Comparison of ENCODE assay signal across 21 mouse cellular contexts in the genomic region with DNA sequence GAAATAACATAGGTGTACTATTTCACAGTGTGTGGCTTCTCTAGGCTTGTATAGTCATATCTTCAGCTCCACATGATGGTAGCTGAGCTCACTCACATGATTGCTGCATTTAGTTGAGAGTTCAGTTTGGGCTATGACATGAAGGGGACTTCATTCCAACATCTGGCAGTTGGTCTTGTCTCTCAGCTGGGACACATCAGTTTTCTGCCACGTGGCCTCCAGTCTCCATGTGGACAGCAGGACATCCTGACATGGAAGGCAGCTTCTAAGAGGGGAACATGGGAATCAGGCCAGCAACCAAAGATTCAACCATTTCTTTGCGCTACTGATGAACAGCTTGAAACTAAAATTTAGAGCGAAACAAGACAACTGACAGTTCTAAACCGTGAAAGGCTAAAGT.
"Had no signal": no experiment of that assay in that cellular context is flagged by ENCODE, and none has a peak within 500 bp of the region (broad histone marks: within the 10 kb centered on the region; RNA-seq: fewer than 3 reads in every experiment).

No protein-coding gene starts in this region.

- ATAC-seq: intestine, embryonic 15.5 days; liver, postnatal 0 days; midbrain, embryonic 15.5 days had no signal

- H3K4me2 ChIP-seq: intestine, embryonic 15.5 days; limb, embryonic 15.5 days; liver, embryonic 11.5 days; midbrain, embryonic 12.5 days; midbrain, embryonic 15.5 days; neural tube, embryonic 12.5 days; neural tube, embryonic 15.5 days had no signal

- H3K4me3 ChIP-seq: intestine, embryonic 15.5 days; layer of hippocampus, adult 2 months; limb, embryonic 15.5 days; midbrain, embryonic 12.5 days; midbrain, embryonic 15.5 days; neural tube, embryonic 12.5 days; neural tube, embryonic 15.5 days had no signal

- H3K9ac ChIP-seq: intestine, embryonic 15.5 days; limb, embryonic 15.5 days; liver, embryonic 14.5 days; liver, postnatal 0 days; midbrain, embryonic 12.5 days; midbrain, embryonic 15.5 days; neural tube, embryonic 12.5 days; neural tube, embryonic 15.5 days had no signal

- H3K36me3 ChIP-seq: intestine, embryonic 15.5 days; limb, embryonic 15.5 days; midbrain, embryonic 12.5 days; midbrain, embryonic 15.5 days; neural tube, embryonic 12.5 days; neural tube, embryonic 15.5 days had no signal

- H3K9me3 ChIP-seq: intestine, embryonic 15.5 days; limb, embryonic 15.5 days; midbrain, embryonic 12.5 days; midbrain, embryonic 15.5 days; neural tube, embryonic 12.5 days; neural tube, embryonic 15.5 days had no signal

- H3K4me1 ChIP-seq: neural tube, embryonic 12.5 days had no signal

- H3K27ac ChIP-seq: intestine, embryonic 15.5 days; layer of hippocampus, adult 2 months; liver, embryonic 14.5 days; midbrain, embryonic 12.5 days; midbrain, embryonic 15.5 days; neural tube, embryonic 12.5 days; neural tube, embryonic 15.5 days; stomach, postnatal 0 days had no signal

- H3K27me3 ChIP-seq: intestine, embryonic 15.5 days; limb, embryonic 15.5 days; midbrain, embryonic 12.5 days; midbrain, embryonic 15.5 days; neural tube, embryonic 12.5 days; neural tube, embryonic 15.5 days had no signal

- DNase-seq: kidney, adult 18-20 months; kidney, adult 9 months; kidney, postnatal 25 days; layer of hippocampus, adult 9-11 months; liver, postnatal 0 days; right cerebral cortex, adult 18-20 months; right cerebral cortex, postnatal 14 days; right cerebral cortex, postnatal 4 days; thymus, adult 2 months; thymus, postnatal 14 days; thymus, postnatal 4 days had no signal
